Mouse (Mus musculus): ENCODE measurements around the gene Arsb. TPM values are rescaled to one million over a fixed set of nuclear protein-coding genes. Genes with fewer than 3 reads are reported as not detected.

Gene Arsb
- total RNA-seq (2023; ENCODE audit: inconsistent age) = 9.3 to 10.7 TPM (median 10.1 TPM) in 4 replicates

GRCm38 (mm10) chr13:93771588-93772278 lies at the start of gene Arsb:
Gene Arsb (plus strand): TSS chr13:93771630.

Other genes with a start within 250 kb of the Arsb start
- 0.33 to 0.75 TPM (median 0.53 TPM) in 4 replicates for gene Bhmt, start 133.7 kb upstream of the Arsb start, total RNA-seq (2023; ENCODE audit: inconsistent age)
- gene Bhmt2, start 97.3 kb upstream of the Arsb start, total RNA-seq (2023; ENCODE audit: inconsistent age) = not detected in 4 replicates
- not detected in 4 replicates for gene Dmgdh, start 97.2 kb upstream of the Arsb start, total RNA-seq (2023; ENCODE audit: inconsistent age)